Mouse (Mus musculus) midbrain, embryonic 16.5 days (tissue): ENCODE results near the gene Lrrc39. TPM values are rescaled to one million over a fixed set of nuclear protein-coding genes. Genes with fewer than 3 reads are reported as not detected.

Experiments
- ATAC-seq: fragments of 200-750 bp; cut with Nextera tagmentation; 2 replicates; pipeline ENCODE4 v1.8.0; 2017; ENCODE audit warnings: moderate TSS enrichment
- H3K27ac ChIP-seq: fragments of 300-500 bp; sonication (generic); 2 replicates; pipeline ENCODE4 v1.5.1; 2014; ENCODE audit warnings: mild to moderate bottlenecking, low read length, mixed read lengths
- H3K27me3 ChIP-seq: fragments of 300-500 bp; sonication (generic); 2 replicates; pipeline ENCODE4 v1.6.1; 2014; ENCODE audit warnings: low read depth, low read length, mixed read lengths; ENCODE audit not compliant: control insufficient read depth, insufficient read depth
- H3K36me3 ChIP-seq: fragments of 300-500 bp; sonication (generic); 2 replicates; pipeline ENCODE4 v1.6.1; 2014; ENCODE audit warnings: mild to moderate bottlenecking, low read length, moderate library complexity, mixed read lengths; ENCODE audit not compliant: control insufficient read depth, insufficient read depth
- H3K4me1 ChIP-seq: fragments of 300-500 bp; sonication (generic); 2 replicates; pipeline ENCODE4 v1.6.1; 2014; ENCODE audit warnings: mild to moderate bottlenecking, low read length, mixed read lengths; ENCODE audit not compliant: control insufficient read depth, insufficient read depth
- H3K4me2 ChIP-seq: fragments of 300-500 bp; sonication (generic); 2 replicates; pipeline ENCODE4 v1.6.1; 2014; ENCODE audit warnings: mild to moderate bottlenecking, low read length, mixed read lengths
- H3K4me3 ChIP-seq: fragments of 300-500 bp; sonication (generic); 2 replicates; pipeline ENCODE4 v1.5.1; 2014; ENCODE audit warnings: low read depth, mild to moderate bottlenecking, low read length, moderate library complexity, mixed read lengths
- H3K9ac ChIP-seq: fragments of 300-500 bp; sonication (generic); 2 replicates; pipeline ENCODE4 v1.6.1; 2014; ENCODE audit warnings: low read depth, low read length, mixed read lengths
- H3K9me3 ChIP-seq: fragments of 300-500 bp; sonication (generic); replicated peaks from 2 replicates; pipeline ENCODE4 v1.6.1; 2014; ENCODE audit warnings: mild to moderate bottlenecking, low read length, mixed read lengths; ENCODE audit not compliant: control insufficient read depth, poor library complexity, severe bottlenecking
- WGBS: fragments of 180-500 bp; shearing (Covaris S2); extraction: QIAGEN DNeasy Blood & Tissue Kit; methylation state at CpG from one replicate; pipeline ENCODE4 v1.1.7; 2014; 5-methylcytosine and 5-hydroxymethylcytosine counted together
- polyA plus RNA-seq: library from polyadenylated mRNA; unstranded; fragments of >200 nt; fragmentation: Nextera tagmentation; extraction: Ambion mirVana; gene quantifications from 2 replicates; pipeline ENCODE4 v1.2.1, GENCODE M21; 2015

Lrrc39 gene
- 0.25 and 0.38 TPM in 2 replicates for polyA plus RNA-seq

- Histone ChIP-seq H3K4me2 (no peak within 1 kb of the TSS), H3K9me3 (no peaks in the 10 kb centered on the region), H3K4me1 (no peaks in the 10 kb centered on the region), H3K27ac (no peak within 1 kb of the TSS), H3K27me3 (no peaks in the 10 kb centered on the region), H3K36me3 (no peaks in the 10 kb centered on the region), H3K9ac (no peak within 1 kb of the TSS), H3K4me3 (no peak within 1 kb of the TSS)
- no peak for ATAC-seq
- 89% methylated on average over 7 of the region's 7 CpGs for WGBS
Observed at GRCm38 (mm10) chr3:116562408-116563094, at the start of gene Lrrc39. Gene Lrrc39 (plus strand): TSS chr3:116562973.

GRCm38 (mm10) chr3:116520141-116520761, 42.5 kb upstream of the Lrrc39 start:
- no peaks in the 10 kb centered on the region for H3K4me1 ChIP-seq
- H3K9me3 ChIP-seq, result no peaks in the 10 kb centered on the region
- no peak overlapping the region for H3K4me2 ChIP-seq
- H3K4me3 ChIP-seq, result no peak overlapping the region
- ATAC-seq, result no peak
- 78% methylated on average over 12 of the region's 12 CpGs for WGBS
- no peak overlapping the region for H3K9ac ChIP-seq
- peaks cover 4% of the 10 kb centered on the region; the same call in 1 of the 2 replicates for H3K36me3 ChIP-seq
- H3K27ac ChIP-seq, result no peak overlapping the region
- no peaks in the 10 kb centered on the region for H3K27me3 ChIP-seq

- peaks cover 3% of the 10 kb centered on the region; the same call in 1 of the 2 replicates for H3K36me3 ChIP-seq
- WGBS, result 50% methylated on average over 3 of the region's 5 CpGs
- ATAC-seq, result no peak
- no peaks in the 10 kb centered on the region for H3K9me3 ChIP-seq
- no peaks in the 10 kb centered on the region for H3K4me1 ChIP-seq
- no peaks in the 10 kb centered on the region for H3K27me3 ChIP-seq
- H3K9ac ChIP-seq, result no peak overlapping the region
- no peak overlapping the region for H3K4me2 ChIP-seq
- no peak overlapping the region for H3K4me3 ChIP-seq
- no peak overlapping the region for H3K27ac ChIP-seq
Observed at GRCm38 (mm10) chr3:116529741-116530140, 33.0 kb upstream of the Lrrc39 start.

GRCm38 (mm10) chr3:116530826-116531225, 31.9 kb upstream of the Lrrc39 start:
- Histone ChIP-seq H3K4me1 (no peaks in the 10 kb centered on the region), H3K9me3 (no peaks in the 10 kb centered on the region), H3K9ac (no peak overlapping the region), H3K36me3 (peaks cover 6% of the 10 kb centered on the region; the same call in 1 of the 2 replicates), H3K27me3 (no peaks in the 10 kb centered on the region), H3K4me3 (no peak overlapping the region), H3K4me2 (no peak overlapping the region), H3K27ac (no peak overlapping the region)
- ATAC-seq, result no peak
- WGBS, result 87% methylated on average over 4 of the region's 4 CpGs

- Histone ChIP-seq H3K9ac (no peak overlapping the region), H3K36me3 (peaks cover 19% of the 10 kb centered on the region), H3K27ac (no peak overlapping the region), H3K4me3 (no peak overlapping the region), H3K4me2 (no peak overlapping the region), H3K9me3 (no peaks in the 10 kb centered on the region), H3K4me1 (no peaks in the 10 kb centered on the region), H3K27me3 (no peaks in the 10 kb centered on the region)
- 74% methylated on average over 16 of the region's 16 CpGs for WGBS
- ATAC-seq, result no peak
Observed at GRCm38 (mm10) chr3:116536428-116537199, 26.2 kb upstream of the Lrrc39 start.

- H3K4me3 ChIP-seq, result no peak overlapping the region
- no peaks in the 10 kb centered on the region for H3K9me3 ChIP-seq
- no peak overlapping the region for H3K27ac ChIP-seq
- no peak overlapping the region for H3K4me2 ChIP-seq
- WGBS, result 62% methylated on average over 6 of the region's 6 CpGs
- ATAC-seq, result no peak
- no peaks in the 10 kb centered on the region for H3K27me3 ChIP-seq
- no peak overlapping the region for H3K9ac ChIP-seq
- no peaks in the 10 kb centered on the region for H3K4me1 ChIP-seq
- H3K36me3 ChIP-seq, result peaks cover 19% of the 10 kb centered on the region
Observed at GRCm38 (mm10) chr3:116537200-116537573, 25.6 kb upstream of the Lrrc39 start.

GRCm38 (mm10) chr3:116542070-116542469, 20.7 kb upstream of the Lrrc39 start:
- Histone ChIP-seq H3K4me1 (no peaks in the 10 kb centered on the region), H3K27me3 (no peaks in the 10 kb centered on the region), H3K36me3 (peaks cover 10% of the 10 kb centered on the region), H3K9me3 (no peaks in the 10 kb centered on the region), H3K4me3 (no peak overlapping the region), H3K4me2 (no peak overlapping the region), H3K27ac (no peak overlapping the region), H3K9ac (no peak overlapping the region)
- ATAC-seq, result no peak
- WGBS, result 88% methylated on average over 2 of the region's 2 CpGs

- Histone ChIP-seq H3K9ac (no peak overlapping the region), H3K4me1 (no peaks in the 10 kb centered on the region), H3K36me3 (peaks cover 10% of the 10 kb centered on the region), H3K9me3 (no peaks in the 10 kb centered on the region), H3K4me2 (no peak overlapping the region), H3K27me3 (no peaks in the 10 kb centered on the region), H3K4me3 (no peak overlapping the region), H3K27ac (no peak overlapping the region)
- no peak for ATAC-seq
- 89% methylated on average over 3 of the region's 3 CpGs for WGBS
Observed at GRCm38 (mm10) chr3:116542532-116542931, 20.2 kb upstream of the Lrrc39 start.

- no peak for ATAC-seq
- Histone ChIP-seq H3K9ac (no peak overlapping the region), H3K27me3 (no peaks in the 10 kb centered on the region), H3K4me2 (no peak overlapping the region), H3K4me1 (no peaks in the 10 kb centered on the region), H3K36me3 (0 out of 2 replicates have a peak, but pooled peaks cover 2% of the 10 kb centered on the region), H3K9me3 (no peaks in the 10 kb centered on the region), H3K4me3 (no peak overlapping the region), H3K27ac (no peak overlapping the region)
- 95% methylated on average over 5 of the region's 5 CpGs for WGBS
Observed at GRCm38 (mm10) chr3:116547430-116547829, 15.3 kb upstream of the Lrrc39 start.
